Mouse (Mus musculus) forebrain, postnatal 0 days (tissue): ENCODE data around the gene Tspan9. TPM values are rescaled to one million over a fixed set of nuclear protein-coding genes. Genes with fewer than 3 reads are reported as not detected.

Experiments
- ATAC-seq: fragments of 200-750 bp; cut with Nextera tagmentation; 2 replicates; pipeline ENCODE4 v1.8.0; 2017; ENCODE audit warnings: mild to moderate bottlenecking, moderate library complexity
- DNase-seq: peaks from one replicate; pipeline ENCODE4 v3.0.0-alpha.2; 2015
- H3K27ac ChIP-seq: fragments of 300-500 bp; sonication (generic); 2 replicates; pipeline ENCODE4 v1.5.1; 2014; ENCODE audit warnings: low read depth, mild to moderate bottlenecking, antibody characterized with exemption, low read length, moderate library complexity, mixed read lengths
- H3K27me3 ChIP-seq: fragments of 300-500 bp; sonication (generic); 2 replicates; pipeline ENCODE4 v1.6.1; 2014; ENCODE audit warnings: mild to moderate bottlenecking, low read length, mixed read lengths; ENCODE audit not compliant: insufficient read depth
- H3K36me3 ChIP-seq: fragments of 300-500 bp; sonication (generic); 2 replicates; pipeline ENCODE4 v1.6.1; 2014; ENCODE audit warnings: mild to moderate bottlenecking, moderate library complexity; ENCODE audit not compliant: insufficient read depth
- H3K4me1 ChIP-seq: fragments of 300-500 bp; sonication (generic); 2 replicates; pipeline ENCODE4 v1.6.1; 2014; ENCODE audit warnings: antibody characterized with exemption; ENCODE audit not compliant: insufficient read depth
- H3K4me2 ChIP-seq: fragments of 300-500 bp; sonication (generic); 2 replicates; pipeline ENCODE4 v1.6.1; 2014; ENCODE audit warnings: low read depth, mild to moderate bottlenecking, moderate library complexity
- H3K4me3 ChIP-seq: fragments of 300-500 bp; sonication (generic); 2 replicates; pipeline ENCODE4 v1.5.1; 2014; ENCODE audit warnings: low read depth, low read length, mixed read lengths
- H3K9ac ChIP-seq: fragments of 300-500 bp; sonication (generic); 2 replicates; pipeline ENCODE4 v1.6.1; 2014; ENCODE audit warnings: mild to moderate bottlenecking
- H3K9me3 ChIP-seq: fragments of 300-500 bp; sonication (generic); 2 replicates; pipeline ENCODE4 v1.6.1; 2016; ENCODE audit warnings: low read length
- CTCF ChIP-seq: sonication (generic); IDR thresholded peaks from 2 replicates; pipeline ENCODE4 v1.5.1; 2016; ENCODE audit warnings: antibody characterized with exemption, control low read depth, low read depth
- WGBS: fragments of 180-500 bp; shearing (Covaris S2); extraction: QIAGEN DNeasy Blood & Tissue Kit; methylation state at CpG from one replicate; pipeline ENCODE4 v1.1.7; 2014; 5-methylcytosine and 5-hydroxymethylcytosine counted together
- polyA plus RNA-seq: library from polyadenylated mRNA; unstranded; fragments of >200 nt; fragmentation: Nextera tagmentation; extraction: Ambion mirVana; gene quantifications from 2 replicates; pipeline ENCODE4 v1.2.1, GENCODE M21; 2015
- total RNA-seq: library from RNA; depleted of rRNA; stranded (reverse); fragments of >200 nt; gene quantifications from 2 replicates; pipeline ENCODE4 v1.2.3, GENCODE M21; 2014

Gene Tspan9
- total and polyA plus RNA-seq, 2 experiments from 2014 or later = 63.9 to 150 TPM

DNA sequence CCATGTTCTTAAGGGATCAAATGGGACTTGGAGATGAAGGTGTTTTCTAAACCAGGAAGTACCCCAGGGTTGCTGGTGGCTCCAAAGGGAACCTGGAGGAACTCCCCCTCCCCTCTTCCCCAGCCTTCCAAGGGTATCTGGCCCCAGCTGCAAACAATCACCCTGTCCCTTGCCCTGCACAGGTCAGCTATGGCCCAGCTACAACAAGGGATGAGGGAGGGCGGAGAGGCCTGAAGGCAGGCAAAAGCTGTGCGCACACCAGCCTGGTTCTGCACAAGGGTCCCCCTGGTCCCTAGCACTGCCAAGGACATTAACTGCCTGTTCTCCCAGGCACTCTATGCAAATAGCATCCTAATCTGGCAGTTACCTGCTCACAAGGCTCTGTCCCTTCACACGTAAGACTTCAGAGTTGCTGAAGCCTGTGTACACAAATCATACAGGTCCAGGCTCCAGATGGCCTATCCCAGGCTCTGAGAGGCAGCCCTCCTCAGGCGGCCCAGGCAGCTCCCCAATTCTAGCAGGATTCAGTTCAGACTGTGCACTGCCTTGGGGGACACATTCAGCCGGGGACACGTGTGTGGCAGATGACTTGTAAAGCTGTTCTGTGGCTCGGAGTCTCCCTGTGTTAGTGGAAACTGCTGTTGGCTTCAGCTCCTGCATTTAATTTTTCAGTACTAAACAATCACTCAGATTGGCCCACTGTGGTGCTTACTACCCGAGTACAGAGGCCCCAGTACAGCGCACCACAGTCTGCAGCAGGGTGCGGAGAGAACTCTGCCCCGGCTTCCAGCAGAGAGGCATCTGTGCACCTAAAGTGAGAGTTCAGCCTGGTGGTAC lies 133.0 kb downstream of the Tspan9 start:
- ATAC-seq = peak; percentile 70
- H3K27me3 ChIP-seq = no peaks in the 10 kb centered on the region
- H3K9me3 ChIP-seq = no peaks in the 10 kb centered on the region
- no peaks in the 10 kb centered on the region for H3K36me3 ChIP-seq
- no peak overlapping the region for H3K4me3 ChIP-seq
- WGBS = 57% methylated on average over 11 of the region's 11 CpGs
- no peak for TF ChIP-seq CTCF
- DNase-seq = no peak
- peak overlapping the region; percentile 54 for H3K27ac ChIP-seq
- no peak overlapping the region for H3K4me2 ChIP-seq
- H3K4me1 ChIP-seq = no peaks in the 10 kb centered on the region
- H3K9ac ChIP-seq = no peak overlapping the region

DNA sequence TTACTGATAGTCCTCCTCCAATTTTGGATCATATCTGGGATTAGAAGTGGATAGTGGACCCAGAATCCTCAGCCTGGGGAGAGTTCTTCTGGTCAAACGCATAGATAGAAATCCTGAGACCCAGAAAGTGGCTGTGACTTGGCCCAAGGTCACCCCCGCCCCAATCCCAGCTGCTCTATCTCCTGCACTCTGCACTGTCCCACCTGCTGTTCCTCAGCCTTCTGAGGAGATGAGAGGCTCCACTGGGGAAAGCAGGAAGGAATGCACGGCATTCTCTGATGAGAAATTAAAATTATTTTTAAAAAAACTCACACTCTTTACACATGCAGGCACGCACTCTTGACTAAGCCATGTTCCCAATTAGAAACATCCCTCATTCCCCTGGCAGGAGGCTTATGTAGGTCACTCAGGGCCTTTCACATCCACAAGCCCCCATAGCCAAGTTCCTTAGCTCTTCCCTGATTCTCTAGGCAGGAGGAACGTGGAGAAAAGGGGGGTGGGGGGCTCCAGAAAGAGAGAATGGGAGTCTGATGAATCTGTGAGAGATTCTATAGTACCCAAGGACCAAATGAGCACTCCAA lies 135.3 kb downstream of the Tspan9 start:
- 69% methylated on average over 5 of the region's 5 CpGs for WGBS

DNA sequence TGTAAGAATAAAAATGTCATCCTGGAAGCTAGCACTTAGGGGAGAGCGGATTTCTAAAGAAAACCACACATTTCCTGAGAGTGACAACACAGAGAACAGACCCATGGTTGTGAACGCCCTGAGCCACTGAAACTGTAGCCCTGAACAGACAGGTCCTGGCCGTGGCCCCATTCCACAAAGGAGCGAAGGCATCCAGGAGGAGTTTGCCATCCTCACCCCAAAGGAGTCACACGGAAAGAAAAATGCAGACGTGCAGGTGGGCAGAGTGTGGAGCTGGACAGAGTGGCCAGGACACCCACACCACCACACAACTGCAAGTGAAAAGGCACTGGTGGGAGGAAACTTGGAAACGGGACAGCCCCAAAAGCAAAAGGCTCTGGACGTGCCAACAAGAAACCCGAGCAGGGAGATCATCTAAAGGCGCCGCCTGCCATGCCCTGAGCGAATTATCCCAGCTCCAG lies 136.1 kb downstream of the Tspan9 start:
- 58% methylated on average over 12 of the region's 12 CpGs for WGBS
- no peaks in the 10 kb centered on the region for H3K9me3 ChIP-seq
- no peaks in the 10 kb centered on the region for H3K27me3 ChIP-seq
- no peak overlapping the region for H3K4me2 ChIP-seq
- no peak for TF ChIP-seq CTCF
- ATAC-seq = no peak
- no peak overlapping the region for H3K4me3 ChIP-seq
- no peak overlapping the region for H3K9ac ChIP-seq
- H3K4me1 ChIP-seq = no peaks in the 10 kb centered on the region
- no peak overlapping the region for H3K27ac ChIP-seq
- no peak for DNase-seq
- H3K36me3 ChIP-seq = no peaks in the 10 kb centered on the region

More for the DNA sequence above, 135.3 kb downstream of the Tspan9 start:
- ATAC-seq (no peak), DNase-seq (no peak)
- no peaks in the 10 kb centered on the region for H3K9me3 ChIP-seq
- H3K9ac ChIP-seq = no peak overlapping the region
- H3K27ac ChIP-seq = no peak overlapping the region
- no peak overlapping the region for H3K4me3 ChIP-seq
- no peak overlapping the region for H3K4me2 ChIP-seq
- no peak for TF ChIP-seq CTCF
- no peaks in the 10 kb centered on the region for H3K27me3 ChIP-seq
- H3K4me1 ChIP-seq = no peaks in the 10 kb centered on the region
- H3K36me3 ChIP-seq = no peaks in the 10 kb centered on the region

GRCm38 (mm10) chr6:128006156-128006555 lies 137.2 kb downstream of the Tspan9 start:
- WGBS = 26% methylated on average over 8 of the region's 8 CpGs
- H3K27me3 ChIP-seq = no peaks in the 10 kb centered on the region
- H3K4me1 ChIP-seq = no peaks in the 10 kb centered on the region
- no peak for DNase-seq
- no peak overlapping the region for H3K27ac ChIP-seq
- peak; percentile 32; the same call in 1 of the 2 replicates for ATAC-seq
- no peak for TF ChIP-seq CTCF
- H3K4me3 ChIP-seq = no peak overlapping the region
- H3K9me3 ChIP-seq = no peaks in the 10 kb centered on the region
- no peaks in the 10 kb centered on the region for H3K36me3 ChIP-seq
- H3K4me2 ChIP-seq = no peak overlapping the region
- H3K9ac ChIP-seq = no peak overlapping the region

DNA sequence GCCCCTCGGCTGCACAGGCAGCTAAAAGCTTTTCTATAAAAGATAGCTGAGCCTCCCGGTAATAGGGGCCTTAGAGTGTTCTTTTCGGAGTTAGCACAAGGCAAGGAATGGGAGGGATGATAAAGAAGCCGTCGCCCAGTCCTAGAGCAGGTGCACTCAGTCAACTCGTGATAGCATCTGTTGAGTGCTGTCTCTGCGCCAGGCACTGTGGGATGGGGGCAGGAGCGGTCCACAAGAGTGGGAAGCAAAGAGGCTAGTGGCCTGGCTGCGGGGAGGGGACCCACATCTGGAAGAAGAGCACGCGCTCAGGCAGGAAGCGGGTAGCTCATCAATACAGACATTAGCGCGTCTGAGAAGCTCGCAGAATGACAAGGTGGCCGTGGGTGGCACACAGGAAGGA lies 138.8 kb downstream of the Tspan9 start:
- DNase-seq (no peak), ATAC-seq (no peak)
- Histone ChIP-seq H3K4me3 (no peak overlapping the region), H3K27me3 (no peaks in the 10 kb centered on the region), H3K36me3 (no peaks in the 10 kb centered on the region), H3K27ac (no peak overlapping the region), H3K4me1 (no peaks in the 10 kb centered on the region), H3K9ac (no peak overlapping the region), H3K4me2 (no peak overlapping the region), H3K9me3 (no peaks in the 10 kb centered on the region)
- 70% methylated on average over 16 of the region's 16 CpGs for WGBS
- TF ChIP-seq CTCF = no peak

DNA sequence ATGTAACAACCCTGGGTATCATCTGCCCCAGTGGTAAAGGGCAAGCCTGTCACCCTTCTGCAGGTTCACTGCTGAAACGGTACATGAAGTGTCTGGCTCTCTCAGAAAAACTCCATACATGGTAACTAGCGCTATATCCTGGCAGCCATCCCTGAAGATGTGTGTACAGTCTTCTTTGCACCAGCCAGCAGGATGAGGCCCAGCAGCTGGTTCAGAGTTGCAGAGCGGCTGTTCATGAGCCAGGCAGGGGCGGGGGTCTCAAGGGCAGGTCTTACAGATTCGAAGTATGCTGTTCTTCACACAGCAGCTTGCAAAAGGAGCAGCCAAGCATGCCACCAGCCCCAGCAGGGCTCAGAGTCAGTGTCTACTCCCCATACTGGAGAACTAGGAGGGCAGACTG lies 139.9 kb downstream of the Tspan9 start:
- Histone ChIP-seq H3K4me2 (no peak overlapping the region), H3K9me3 (no peaks in the 10 kb centered on the region), H3K4me3 (no peak overlapping the region), H3K27me3 (no peaks in the 10 kb centered on the region), H3K9ac (no peak overlapping the region), H3K27ac (no peak overlapping the region), H3K36me3 (no peaks in the 10 kb centered on the region), H3K4me1 (no peaks in the 10 kb centered on the region)
- 57% methylated on average over 5 of the region's 5 CpGs for WGBS
- no peak for TF ChIP-seq CTCF
- DNase-seq (no peak), ATAC-seq (peak; percentile 28)

DNA sequence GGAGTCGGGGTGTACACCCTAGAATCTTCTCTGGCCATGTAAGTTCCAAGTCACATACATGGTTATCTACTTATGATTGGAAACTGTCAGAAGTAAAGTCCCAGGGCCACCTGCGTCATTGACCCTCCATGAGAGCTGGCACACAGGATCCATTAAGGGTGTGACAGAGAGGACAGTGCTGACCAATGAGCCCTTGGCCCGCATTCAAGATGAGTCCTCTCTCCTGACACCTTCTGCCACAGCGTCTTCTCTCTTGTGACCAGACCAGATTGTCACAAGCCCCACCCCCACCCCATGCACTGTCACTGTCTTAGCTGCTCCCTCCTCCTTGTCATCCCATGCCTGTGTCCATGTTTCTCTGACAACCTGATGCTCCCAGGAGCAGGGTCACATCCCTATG lies 140.7 kb downstream of the Tspan9 start:
- no peak overlapping the region for H3K9ac ChIP-seq
- DNase-seq (no peak), ATAC-seq (no peak)
- H3K4me3 ChIP-seq = no peak overlapping the region
- 95% methylated on average over 4 of the region's 4 CpGs for WGBS
- no peak overlapping the region for H3K27ac ChIP-seq
- H3K36me3 ChIP-seq = no peaks in the 10 kb centered on the region
- no peaks in the 10 kb centered on the region for H3K4me1 ChIP-seq
- H3K27me3 ChIP-seq = no peaks in the 10 kb centered on the region
- H3K4me2 ChIP-seq = no peak overlapping the region
- no peak for TF ChIP-seq CTCF
- no peaks in the 10 kb centered on the region for H3K9me3 ChIP-seq
